10 mouse cellular contexts compared by ENCODE assay signal in genomic region chr5:100266671-100267510, GRCm38 (mm10).
DNase-seq lines count a peak whose midpoint lies in the region; ATAC-seq and TF ChIP-seq lines count a peak whose summit lies in the region.
"Had no signal": no experiment of that assay in that cellular context is flagged by ENCODE, and none has a peak within 500 bp of the region (broad histone marks: within the 10 kb centered on the region; RNA-seq: fewer than 3 reads in every experiment).

No protein-coding gene starts in this region.

- intact Hi-C loops in heart, postnatal 25 days (cut with DNase I) = no loop called here

- TF ChIP-seq CTCF in thymus, adult 2 months (IDR thresholded peaks at IDR 0.05; ENCODE audit: borderline replicate concordance, control insufficient read depth, extremely low read depth, insufficient read depth, low read length, poor library complexity) = no peak

- no peak overlapping the region for H3K4me2 ChIP-seq in heart, embryonic 11.5 days
- H3K4me2 ChIP-seq: liver, embryonic 11.5 days had no signal

- H3K27me3 ChIP-seq in heart, embryonic 11.5 days (ENCODE audit: control insufficient read depth, insufficient read depth, low read length) = no peaks in the 10 kb centered on the region
- no peaks in the 10 kb centered on the region for H3K27me3 ChIP-seq in thymus, adult 2 months (ENCODE audit: control insufficient read depth, insufficient read depth, low read length)

- TF ChIP-seq POLR2A in thymus, adult 2 months (IDR thresholded peaks at IDR 0.05; ENCODE audit: control insufficient read depth, extremely low read depth, insufficient read depth, low read length, poor library complexity) = no peak

- H3K36me3 ChIP-seq in heart, embryonic 11.5 days (ENCODE audit: control insufficient read depth, insufficient read depth, low read length) = no peaks in the 10 kb centered on the region
- H3K36me3 ChIP-seq in thymus, adult 2 months (ENCODE audit: control insufficient read depth, insufficient read depth, low read length) = no peaks in the 10 kb centered on the region

- no peaks in the 10 kb centered on the region; the same call in 1 of the 2 replicates for H3K9me3 ChIP-seq in heart, embryonic 11.5 days (replicated peaks; ENCODE audit: control insufficient read depth, low read length)

- DNase-seq in heart, postnatal 25 days (ENCODE audit: low spot score) = no peak
- DNase-seq in thymus, adult 2 months = no peak
- DNase-seq in thymus, postnatal 14 days = no peak
- peak; percentile 51 for DNase-seq in gonadal fat pad, adult 2 months (ENCODE audit: low read depth)
- DNase-seq in adrenal gland, postnatal 4 days (ENCODE audit: low spot score in 2 of 2) = no peak
- no peak for DNase-seq in kidney, postnatal 10 days

- 63% methylated on average over 17 of the region's 17 CpGs for WGBS in heart, embryonic 11.5 days (ENCODE audit: insufficient replicate concordance)
- WGBS in thymus, adult 2 months = 78% methylated on average over 17 of the region's 17 CpGs

- ATAC-seq in heart, embryonic 11.5 days (replicated peaks; ENCODE audit: insufficient number of reproducible peaks, low FRiP score, low TSS enrichment) = no peak
- no peak for ATAC-seq in erythroid progenitor cell, adult 5-6 weeks (replicated peaks; ENCODE audit: low FRiP score, poor library complexity, severe bottlenecking)
- ATAC-seq: forebrain, embryonic 14.5 days had no signal

- 0 out of 2 replicates have a peak overlapping the region, but pooled peaks have one; percentile 5 for H3K9ac ChIP-seq in heart, embryonic 11.5 days (ENCODE audit: low read depth, low read length)

- no peaks in the 10 kb centered on the region for H3K4me1 ChIP-seq in heart, embryonic 11.5 days (ENCODE audit: control insufficient read depth, insufficient read depth, low read length)
- no peaks in the 10 kb centered on the region for H3K4me1 ChIP-seq in thymus, adult 2 months (replicated peaks; ENCODE audit: control insufficient read depth, insufficient read depth, low read length)

- H3K4me3 ChIP-seq in heart, embryonic 11.5 days (ENCODE audit: low read depth, low read length) = no peak overlapping the region
- no peak overlapping the region for H3K4me3 ChIP-seq in thymus, adult 2 months (ENCODE audit: control insufficient read depth, insufficient read depth, low read length)

- no peak overlapping the region for H3K27ac ChIP-seq in heart, embryonic 11.5 days (ENCODE audit: low read depth, low read length)
- peak overlapping the region; percentile 2; the same call in 1 of the 2 replicates for H3K27ac ChIP-seq in thymus, adult 2 months (ENCODE audit: control insufficient read depth, insufficient read depth, low read length)
